Comparison of ENCODE assay signal across 9 mouse cellular contexts in genomic region chr7:100886535-100886934, GRCm38 (mm10). TPM values are rescaled to one million over a fixed set of nuclear protein-coding genes. Genes with fewer than 3 reads are reported as not detected.
DNase-seq lines count a peak whose midpoint lies in the region; ATAC-seq and TF ChIP-seq lines count a peak whose summit lies in the region.
"Had no signal": no experiment of that assay in that cellular context is flagged by ENCODE, and none has a peak within 500 bp of the region (broad histone marks: within the 10 kb centered on the region; RNA-seq: fewer than 3 reads in every experiment).

No protein-coding gene starts in this region.

- peaks cover 59% of the 10 kb centered on the region for H3K36me3 ChIP-seq in heart, postnatal 0 days (replicated peaks; ENCODE audit: control insufficient read depth, insufficient read depth, low read length)
- peaks cover 74% of the 10 kb centered on the region for H3K36me3 ChIP-seq in heart, embryonic 10.5 days
- no peaks in the 10 kb centered on the region for H3K36me3 ChIP-seq in thymus, adult 2 months (ENCODE audit: control insufficient read depth, insufficient read depth, low read length)

- no peak for DNase-seq in heart, postnatal 0 days (ENCODE audit: low spot score)
- DNase-seq in heart, embryonic 10.5 days (ENCODE audit: low spot score): no peak
- DNase-seq in thymus, adult 2 months: peak; percentile 67
- DNase-seq in thymus, adult 18-20 months: no peak
- DNase-seq in cerebellum, adult 8-10 months: peak; percentile 67
- DNase-seq in induced T-regulatory cell, adult 2 months (ENCODE audit: low read depth): peak; percentile 78
- DNase-seq in naive thymus-derived CD4-positive, alpha-beta T cell, adult 2 months (ENCODE audit: low read depth): peak; percentile 81
- DNase-seq in yolk sac, embryonic 10.5 days (ENCODE audit: low spot score): no peak

- no peaks in the 10 kb centered on the region for H3K27me3 ChIP-seq in heart, postnatal 0 days (ENCODE audit: control insufficient read depth, insufficient read depth, low read length)
- H3K27me3 ChIP-seq in heart, embryonic 10.5 days (ENCODE audit: insufficient read depth, poor library complexity, severe bottlenecking): no peaks in the 10 kb centered on the region
- no peaks in the 10 kb centered on the region for H3K27me3 ChIP-seq in thymus, adult 2 months (ENCODE audit: control insufficient read depth, insufficient read depth, low read length)

- no peak for TF ChIP-seq POLR2A in thymus, adult 2 months (IDR thresholded peaks at IDR 0.05; ENCODE audit: control insufficient read depth, extremely low read depth, insufficient read depth, low read length, poor library complexity)

- no peak for ATAC-seq in heart, postnatal 0 days (ENCODE audit: insufficient read depth, low read depth)

- WGBS in heart, postnatal 0 days: 32% methylated on average over 3 of the region's 3 CpGs
- 31% methylated on average over 3 of the region's 3 CpGs for WGBS in heart, embryonic 10.5 days
- WGBS in thymus, adult 2 months: 33% methylated on average over 3 of the region's 3 CpGs

- no peak overlapping the region for H3K27ac ChIP-seq in heart, postnatal 0 days (ENCODE audit: low read depth)
- H3K27ac ChIP-seq in heart, embryonic 10.5 days: no peak overlapping the region
- H3K27ac ChIP-seq in thymus, adult 2 months (ENCODE audit: control insufficient read depth, insufficient read depth, low read length): no peak overlapping the region

- no peaks in the 10 kb centered on the region for H3K4me1 ChIP-seq in heart, postnatal 0 days (ENCODE audit: control insufficient read depth, insufficient read depth)
- H3K4me1 ChIP-seq in heart, embryonic 10.5 days: 0 out of 2 replicates have a peak, but pooled peaks cover 4% of the 10 kb centered on the region
- H3K4me1 ChIP-seq in thymus, adult 2 months (replicated peaks; ENCODE audit: control insufficient read depth, insufficient read depth, low read length): no peaks in the 10 kb centered on the region

- no peak overlapping the region for H3K4me3 ChIP-seq in heart, postnatal 0 days (ENCODE audit: low read depth, low read length)
- H3K4me3 ChIP-seq in heart, embryonic 10.5 days: no peak overlapping the region
- H3K4me3 ChIP-seq in thymus, adult 2 months (ENCODE audit: control insufficient read depth, insufficient read depth, low read length): no peak overlapping the region
- H3K4me3 ChIP-seq: myocyte had no signal

- no peak for TF ChIP-seq EP300 in heart, postnatal 0 days (IDR thresholded peaks at IDR 0.05; ENCODE audit: low read depth)

- no peak overlapping the region for H3K4me2 ChIP-seq in heart, postnatal 0 days (ENCODE audit: low read depth, low read length)

- peak; percentile 81 for TF ChIP-seq CTCF in heart, postnatal 0 days (IDR thresholded peaks at IDR 0.05; ENCODE audit: low read depth)
- TF ChIP-seq CTCF in thymus, adult 2 months (IDR thresholded peaks at IDR 0.05; ENCODE audit: borderline replicate concordance, control insufficient read depth, extremely low read depth, insufficient read depth, low read length, poor library complexity): no peak

- H3K9me3 ChIP-seq in heart, postnatal 0 days (replicated peaks; ENCODE audit: control insufficient read depth, low read length): no peaks in the 10 kb centered on the region
- no peaks in the 10 kb centered on the region for H3K9me3 ChIP-seq in heart, embryonic 10.5 days

- no peak overlapping the region for H3K9ac ChIP-seq in heart, postnatal 0 days (replicated peaks; ENCODE audit: low read depth, low read length)

RNA-seq across cellular contexts. Expression of gene Relt, which starts 23.3 kb away (rescaled TPM):
- 5.1 and 5.9 TPM in 2 replicates for total RNA-seq in heart, postnatal 0 days (2014; rRNA removed; ENCODE audit: low replicate concordance)
- 1.8 and 2.3 TPM in 2 replicates for polyA plus RNA-seq in heart, postnatal 0 days (2015; fragmentation: Nextera tagmentation; extraction: Ambion mirVana)
- polyA plus RNA-seq in heart, embryonic 10.5 days (2016; fragmentation: Nextera tagmentation; extraction: Ambion mirVana): 4.4 and 5.3 TPM in 2 replicates
- 77.5 and 82.0 TPM in 2 replicates for polyA plus RNA-seq in thymus, adult 2 months (2012; rRNA removed)

RNA-seq across cellular contexts. Expression of gene Arhgef17, which starts 45.4 kb away (rescaled TPM):
- total RNA-seq in heart, postnatal 0 days (2014; rRNA removed; ENCODE audit: low replicate concordance): 28.4 and 42.3 TPM in 2 replicates
- 2.6 and 2.8 TPM in 2 replicates for polyA plus RNA-seq in heart, postnatal 0 days (2015; fragmentation: Nextera tagmentation; extraction: Ambion mirVana)
- 7.9 and 10.1 TPM in 2 replicates for polyA plus RNA-seq in heart, embryonic 10.5 days (2016; fragmentation: Nextera tagmentation; extraction: Ambion mirVana)
- 8.1 and 11.1 TPM in 2 replicates for polyA plus RNA-seq in thymus, adult 2 months (2012; rRNA removed)

Comparison
In these comparisons a context has a peak if more than half of its experiments do, and no peak if none do; other contexts are left out.
1. DNase-seq: peak in thymus, adult 2 months (single experiment), cerebellum, adult 8-10 months (single experiment), induced T-regulatory cell, adult 2 months (single experiment) and naive thymus-derived CD4-positive, alpha-beta T cell, adult 2 months (single experiment); none in heart, postnatal 0 days (single experiment), heart, embryonic 10.5 days (single experiment), thymus, adult 18-20 months (0 of 2) and yolk sac, embryonic 10.5 days (single experiment).
2. RNA of gene Relt, which starts 23.3 kb away (polyA plus RNA-seq): 77.5 to 82.0 TPM in thymus, adult 2 months; 4.4 to 5.3 TPM in heart, embryonic 10.5 days and 1.8 to 2.3 TPM in heart, postnatal 0 days; every median in the first group is over 10 times any median in the second.